Mouse (Mus musculus) monocyte, adult 59 days (primary cell): ENCODE measurements around the gene Kirrel2. TPM values are rescaled to one million over a fixed set of nuclear protein-coding genes. Genes with fewer than 3 reads are reported as not detected.

Experiments used
- total RNA-seq, 2 experiments: library from RNA; stranded (reverse); gene quantifications; one replicate each; pipeline ENCODE4 v1.2.4; 2023

Gene Kirrel2
- not detected for total RNA-seq

GRCm38 (mm10) chr7:30457629-30458330 is at the start of gene Kirrel2, which contains the start of gene Nphs1:
TSS of gene Kirrel2 (minus strand) at chr7:30457690.
TSS of gene Nphs1 (plus strand) at chr7:30458315.

GRCm38 (mm10) chr7:30493401-30493931 is 36.0 kb upstream of the Kirrel2 start, which contains the start of gene Prodh2:
TSS of gene Prodh2 (plus strand) at chr7:30493622.

GRCm38 (mm10) chr7:30444971-30445751 is 12.3 kb downstream of the Kirrel2 start, which contains the start of gene Aplp1:
TSS of gene Aplp1 (minus strand) at chr7:30445535.

GRCm38 (mm10) chr7:30421175-30421889 is 36.2 kb downstream of the Kirrel2 start, which contains the start of gene Nfkbid:
TSS of gene Nfkbid (plus strand) at chr7:30421732.

GRCm38 (mm10) chr7:30419561-30420499 is 37.7 kb downstream of the Kirrel2 start, which contains the start of gene Hcst:
TSS of gene Hcst (minus strand) at chr7:30419854.

GRCm38 (mm10) chr7:30413596-30413995 is 43.9 kb downstream of the Kirrel2 start, which contains the start of gene Tyrobp:
TSS of gene Tyrobp (plus strand) at chr7:30413760.

Other genes with a start within 250 kb of the Kirrel2 start
- 10 to 100 TPM; 47.9 to 57.5 TPM for gene Polr2i, start 225.7 kb downstream of the Kirrel2 start, total RNA-seq
- 10 to 100 TPM; 39.7 to 59.4 TPM for gene Tbcb, start 225.4 kb downstream of the Kirrel2 start, total RNA-seq
- gene Ovol3, start 222.0 kb downstream of the Kirrel2 start, total RNA-seq, result not detected
- gene Thap8, start 177.6 kb downstream of the Kirrel2 start, total RNA-seq, result 1 to 10 TPM in 1 of 2 experiments, under 1 TPM in 1; 0.73 to 2.0 TPM
- gene Wdr62, start 177.3 kb downstream of the Kirrel2 start, total RNA-seq, result 10 to 100 TPM; 16.7 to 20.0 TPM
- gene Clip3, start 166.0 kb downstream of the Kirrel2 start, total RNA-seq, result under 1 TPM in 1 of 2 experiments, not detected in 1; 0.21 TPM
- gene Alkbh6, start 149.0 kb downstream of the Kirrel2 start, total RNA-seq, result 10 to 100 TPM; 30.8 to 31.4 TPM
- gene Syne4, start 142.9 kb downstream of the Kirrel2 start, total RNA-seq, result 1 to 10 TPM; 1.9 to 3.4 TPM
- gene E130208F15Rik, start 135.9 kb downstream of the Kirrel2 start, total RNA-seq, result 1 to 10 TPM; 3.8 to 4.6 TPM
- gene Sdhaf1, start 133.8 kb downstream of the Kirrel2 start, total RNA-seq, result 10 to 100 TPM; 15.3 to 15.4 TPM
- gene Lrfn3, start 94.9 kb downstream of the Kirrel2 start, total RNA-seq, result under 1 TPM in 1 of 2 experiments, not detected in 1; 0.21 TPM
- gene Tyrobp, start 43.9 kb downstream of the Kirrel2 start, total RNA-seq, result 1,000 to 10,000 TPM; 2,439 to 2,603 TPM
- 10 to 100 TPM; 45.6 to 46.9 TPM for gene Hcst, start 37.8 kb downstream of the Kirrel2 start, total RNA-seq
- 100 to 1,000 TPM; 116 to 140 TPM for gene Nfkbid, start 36.0 kb downstream of the Kirrel2 start, total RNA-seq
- gene Aplp1, start 12.2 kb downstream of the Kirrel2 start, total RNA-seq, result 1 to 10 TPM in 1 of 2 experiments, under 1 TPM in 1; 0.81 to 1.6 TPM
- gene Nphs1, start 625 bp upstream of the Kirrel2 start, total RNA-seq, result not detected
- gene Prodh2, start 35.9 kb upstream of the Kirrel2 start, total RNA-seq, result not detected
- gene Arhgap33, start 77.4 kb upstream of the Kirrel2 start, total RNA-seq, result 1 to 10 TPM; 1.3 to 2.7 TPM
- gene Hspb6, start 94.5 kb upstream of the Kirrel2 start, total RNA-seq, result 1 to 10 TPM; 2.1 to 3.2 TPM
- gene Proser3, start 94.6 kb upstream of the Kirrel2 start, total RNA-seq, result 10 to 100 TPM in 1 of 2 experiments, 1 to 10 TPM in 1; 5.3 to 10.2 TPM
- gene Lin37, start 102.1 kb upstream of the Kirrel2 start, total RNA-seq, result 10 to 100 TPM; 31.9 to 38.0 TPM
- 10 to 100 TPM; 66.5 to 69.1 TPM for gene U2af1l4, start 105.6 kb upstream of the Kirrel2 start, total RNA-seq
- gene Gm49396, start 105.7 kb upstream of the Kirrel2 start, total RNA-seq, result 1 to 10 TPM; 7.5 to 7.7 TPM
- 100 to 1,000 TPM; 138 to 143 TPM for gene Psenen, start 105.9 kb upstream of the Kirrel2 start, total RNA-seq
- 1 to 10 TPM; 2.0 to 5.9 TPM for gene Igflr1, start 107.7 kb upstream of the Kirrel2 start, total RNA-seq
- gene Kmt2b, start 131.0 kb upstream of the Kirrel2 start, total RNA-seq, result 10 to 100 TPM; 68.9 to 78.9 TPM
- gene Zbtb32, start 141.2 kb upstream of the Kirrel2 start, total RNA-seq, result 1 to 10 TPM in 1 of 2 experiments, under 1 TPM in 1; 0.66 to 3.2 TPM
- gene Upk1a, start 155.2 kb upstream of the Kirrel2 start, total RNA-seq, result not detected
- 100 to 1,000 TPM; 279 to 306 TPM for gene Cox6b1, start 168.5 kb upstream of the Kirrel2 start, total RNA-seq
- gene Etv2, start 178.2 kb upstream of the Kirrel2 start, total RNA-seq, result not detected
- gene Rbm42, start 192.6 kb upstream of the Kirrel2 start, total RNA-seq, result 100 to 1,000 TPM in 1 of 2 experiments, 10 to 100 TPM in 1; 92.9 to 103 TPM
- 10 to 100 TPM in 1 of 2 experiments, 1 to 10 TPM in 1; 9.9 to 12.1 TPM for gene Haus5, start 207.3 kb upstream of the Kirrel2 start, total RNA-seq
- not detected for gene Pmis2, start 213.9 kb upstream of the Kirrel2 start, total RNA-seq
- gene 2200002J24Rik, start 241.2 kb upstream of the Kirrel2 start, total RNA-seq, result not detected